Mouse (Mus musculus): ENCODE results near the gene Slc17a7.
A peak's percentile ranks its signal among the peaks of the same experiment; 100 is the strongest.

GRCm38 (mm10) chr7:45133446-45134159, 30.1 kb upstream of the Slc17a7 start:
- peak; percentile 52 for TF ChIP-seq CTCF (IDR thresholded peaks at IDR 0.05)
- TF ChIP-seq EP300 (IDR thresholded peaks at IDR 0.05; ENCODE audit: insufficient read depth, low read depth, low read length) = no peak

All from heart, adult 2 months (tissue).